Mouse (Mus musculus): ENCODE measurements around the gene Mcidas. TPM values are rescaled to one million over a fixed set of nuclear protein-coding genes. Genes with fewer than 3 reads are reported as not detected.

The Mcidas gene
- polyA plus RNA-seq (2015; fragmentation: Nextera tagmentation; extraction: Ambion mirVana) = 0.10 and 0.12 TPM in 2 replicates

DNA sequence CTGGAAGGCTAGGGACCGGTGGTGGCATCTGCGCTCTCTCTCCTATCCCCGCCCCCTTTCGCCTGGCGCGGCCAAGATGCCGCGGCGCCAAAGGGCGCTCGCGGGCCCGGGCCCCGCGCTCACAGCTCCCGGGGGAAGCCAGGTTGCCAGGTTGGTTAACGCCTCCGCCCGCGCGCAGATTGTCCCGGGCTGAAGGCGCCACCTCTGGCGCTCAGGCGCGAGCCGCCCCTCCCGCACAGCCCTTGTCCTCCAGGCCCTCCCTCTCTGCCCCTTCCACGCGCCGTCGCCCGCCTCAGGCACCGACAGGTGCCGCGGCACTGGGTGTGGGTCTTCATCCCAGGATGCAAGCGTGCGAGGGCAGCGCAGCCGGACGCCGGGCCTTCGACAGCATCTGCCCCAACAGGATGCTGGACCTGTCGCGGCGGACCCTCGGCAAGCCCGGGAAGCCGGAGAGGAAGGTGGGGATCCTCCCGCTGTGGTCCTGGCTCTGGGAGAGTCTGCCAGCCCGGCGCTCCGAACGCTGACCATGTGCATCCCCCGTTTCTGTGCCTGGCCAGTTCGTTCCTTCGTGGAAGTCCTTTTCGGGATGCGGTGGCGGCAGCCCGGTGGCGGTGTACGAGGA is at the start of gene Mcidas:
TSS of gene Mcidas (plus strand) at position 315 of the 622 bp plus-strand sequence.
- Histone ChIP-seq H3K9me3 (no peaks in the 10 kb centered on the region), H3K27ac (replicated peaks) (no peak within 1 kb of the TSS), H3K9ac (peak within 1 kb of the TSS; percentile 58), H3K27me3 (peaks cover 95% of the 10 kb centered on the region), H3K36me3 (no peaks in the 10 kb centered on the region), H3K4me2 (peak within 1 kb of the TSS; percentile 75), H3K4me1 (replicated peaks) (peaks cover 33% of the 10 kb centered on the region), H3K4me3 (peak within 1 kb of the TSS; percentile 42)
- peak; percentile 62 for ATAC-seq (ENCODE audit: low read depth)
- under 1% methylated on average over 63 of the region's 63 CpGs for WGBS

DNA sequence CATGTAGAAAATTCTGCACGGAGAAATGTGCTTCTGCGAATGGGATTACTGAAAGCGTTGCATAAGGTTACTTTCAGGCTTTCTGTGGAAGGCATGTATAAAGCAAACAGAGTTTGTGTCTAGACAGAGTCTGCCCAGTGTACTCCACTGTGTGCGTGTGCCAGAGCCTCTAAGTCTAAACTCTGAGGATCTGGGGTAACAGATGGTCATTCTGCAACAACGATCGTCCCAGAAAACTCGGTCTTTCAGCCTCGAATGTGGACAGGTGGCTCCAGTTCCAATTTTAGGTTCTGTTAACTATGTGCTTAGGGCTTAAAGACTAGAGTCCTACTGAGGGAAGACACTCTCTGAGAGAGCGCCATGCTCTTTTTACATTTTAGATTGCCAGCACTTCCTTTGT is 48.3 kb upstream of the Mcidas start:
- Histone ChIP-seq H3K4me1 (replicated peaks) (no peaks in the 10 kb centered on the region), H3K4me3 (no peak overlapping the region), H3K4me2 (no peak overlapping the region), H3K36me3 (peaks cover 94% of the 10 kb centered on the region), H3K9ac (no peak overlapping the region), H3K9me3 (no peaks in the 10 kb centered on the region), H3K27ac (replicated peaks) (no peak overlapping the region), H3K27me3 (no peaks in the 10 kb centered on the region)
- 94% methylated on average over 9 of the region's 9 CpGs for WGBS
- no peak for ATAC-seq (ENCODE audit: low read depth)

DNA sequence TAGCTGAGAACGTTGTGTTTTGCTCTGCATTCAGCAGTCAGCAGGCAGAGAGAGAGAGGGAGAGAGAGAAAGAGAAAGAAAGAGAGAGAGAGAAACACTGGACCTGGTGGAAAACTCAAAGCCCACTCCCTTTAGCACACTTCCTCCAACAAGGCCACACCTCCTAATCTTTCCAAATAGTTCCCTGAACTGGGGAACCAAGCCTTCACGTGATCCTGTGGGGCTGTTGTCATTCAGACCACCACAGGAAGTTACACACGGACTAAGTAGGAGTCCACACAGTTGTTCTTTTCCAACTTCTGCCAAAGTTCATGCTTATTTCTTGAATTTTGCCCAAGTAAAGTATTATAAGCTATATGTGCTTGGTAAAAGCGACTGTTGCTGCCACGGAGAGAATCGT is 47.7 kb upstream of the Mcidas start:
- no peaks in the 10 kb centered on the region for H3K9me3 ChIP-seq
- H3K9ac ChIP-seq = no peak overlapping the region
- 86% methylated on average over 6 of the region's 6 CpGs for WGBS
- H3K4me1 ChIP-seq (replicated peaks) = no peaks in the 10 kb centered on the region
- peaks cover 94% of the 10 kb centered on the region for H3K36me3 ChIP-seq
- H3K4me2 ChIP-seq = no peak overlapping the region
- no peak overlapping the region for H3K27ac ChIP-seq (replicated peaks)
- no peak overlapping the region for H3K4me3 ChIP-seq
- ATAC-seq (ENCODE audit: low read depth) = no peak
- no peaks in the 10 kb centered on the region for H3K27me3 ChIP-seq

DNA sequence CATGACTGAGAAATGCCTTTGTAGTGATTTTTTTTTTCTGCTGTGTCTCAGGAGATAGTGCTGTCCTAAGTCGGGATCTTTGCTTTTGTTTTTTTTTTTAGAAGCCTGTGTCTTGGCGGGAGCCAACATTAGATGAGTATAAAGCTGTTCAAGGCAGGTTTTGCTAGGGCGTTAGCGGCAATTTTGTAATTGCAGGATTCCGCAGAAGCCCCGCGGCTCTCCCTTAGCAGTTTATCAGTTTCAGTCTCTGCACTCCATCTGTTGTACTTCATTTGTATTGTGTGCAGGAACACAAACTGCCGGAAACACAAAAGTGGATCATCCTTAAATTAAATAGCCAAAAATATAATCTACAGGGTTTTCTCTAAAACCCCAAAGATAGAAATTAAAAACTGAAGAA is 39.6 kb upstream of the Mcidas start:
- Histone ChIP-seq H3K9me3 (no peaks in the 10 kb centered on the region), H3K4me2 (no peak overlapping the region), H3K27ac (replicated peaks) (no peak overlapping the region), H3K4me3 (no peak overlapping the region), H3K36me3 (peaks cover 94% of the 10 kb centered on the region), H3K27me3 (no peaks in the 10 kb centered on the region), H3K9ac (no peak overlapping the region), H3K4me1 (replicated peaks) (no peaks in the 10 kb centered on the region)
- WGBS = 89% methylated on average over 8 of the region's 8 CpGs
- no peak for ATAC-seq (ENCODE audit: low read depth)

DNA sequence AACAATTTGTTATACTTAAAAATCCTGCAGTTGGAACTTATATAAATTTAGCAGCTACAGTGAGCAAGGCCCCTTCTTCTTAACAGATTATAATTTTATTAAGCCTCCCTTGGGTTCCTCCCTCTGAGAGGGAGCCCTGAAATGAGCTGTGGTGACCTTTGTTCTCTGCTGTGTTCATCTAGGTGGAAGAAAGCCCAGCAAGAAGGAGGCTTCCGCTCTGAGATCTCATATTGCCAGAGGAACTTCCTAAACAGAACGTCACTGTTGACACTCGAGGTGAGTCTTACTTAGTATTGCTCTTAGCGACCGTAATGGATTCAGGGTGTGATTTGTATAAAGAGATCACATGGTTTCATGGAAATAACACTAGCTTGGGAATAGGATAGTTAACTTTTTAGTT is 30.6 kb upstream of the Mcidas start:
- no peak for ATAC-seq (ENCODE audit: low read depth)
- Histone ChIP-seq H3K9ac (no peak overlapping the region), H3K36me3 (peaks cover 84% of the 10 kb centered on the region), H3K27me3 (no peaks in the 10 kb centered on the region), H3K4me3 (no peak overlapping the region), H3K4me2 (no peak overlapping the region), H3K4me1 (replicated peaks) (no peaks in the 10 kb centered on the region), H3K9me3 (no peaks in the 10 kb centered on the region), H3K27ac (replicated peaks) (no peak overlapping the region)
- 87% methylated on average over 5 of the region's 5 CpGs for WGBS

DNA sequence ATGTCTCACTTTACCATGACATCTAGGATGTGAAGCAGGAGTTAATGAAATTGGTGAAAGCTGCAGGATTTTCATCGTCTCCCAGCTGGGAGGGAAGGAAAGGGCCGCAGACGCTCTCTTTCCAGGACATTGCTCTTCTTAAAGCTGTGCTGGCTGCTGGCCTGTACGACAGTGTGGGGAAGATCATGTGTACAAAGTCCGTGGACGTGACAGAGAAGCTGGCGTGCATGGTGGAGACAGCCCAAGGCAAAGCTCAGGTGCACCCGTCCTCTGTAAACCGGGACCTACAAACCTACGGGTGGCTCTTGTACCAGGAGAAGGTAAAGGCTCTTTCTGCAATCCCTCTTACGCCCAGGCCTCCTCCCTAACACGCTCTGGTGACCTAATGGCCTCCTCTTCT is 29.2 kb upstream of the Mcidas start:
- no peaks in the 10 kb centered on the region for H3K9me3 ChIP-seq
- H3K9ac ChIP-seq = no peak overlapping the region
- no peak overlapping the region for H3K27ac ChIP-seq (replicated peaks)
- H3K36me3 ChIP-seq = peaks cover 82% of the 10 kb centered on the region
- no peaks in the 10 kb centered on the region for H3K27me3 ChIP-seq
- H3K4me1 ChIP-seq (replicated peaks) = no peaks in the 10 kb centered on the region
- H3K4me3 ChIP-seq = no peak overlapping the region
- ATAC-seq (ENCODE audit: low read depth) = no peak
- H3K4me2 ChIP-seq = no peak overlapping the region
- 93% methylated on average over 12 of the region's 12 CpGs for WGBS

DNA sequence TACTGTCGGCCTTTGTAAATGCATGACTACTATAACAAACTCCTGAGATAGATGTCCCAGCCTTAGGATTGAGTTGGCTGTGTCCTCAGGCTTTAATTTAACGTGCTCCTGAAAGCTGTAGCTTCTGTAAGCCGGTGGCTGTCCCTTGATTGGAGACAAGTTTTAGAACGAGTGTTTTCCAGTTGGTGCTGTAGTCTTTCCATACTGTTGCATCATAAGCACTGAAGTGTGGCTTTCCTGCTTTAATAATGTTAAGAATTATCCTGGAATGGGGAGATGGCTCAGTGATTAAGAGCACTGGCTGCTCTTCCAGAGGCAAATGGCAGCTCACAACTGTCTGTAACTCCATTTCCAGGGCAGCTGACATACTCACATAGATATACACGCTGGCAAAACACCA is 26.4 kb upstream of the Mcidas start:
- no peaks in the 10 kb centered on the region for H3K4me1 ChIP-seq (replicated peaks)
- no peak for ATAC-seq (ENCODE audit: low read depth)
- no peak overlapping the region for H3K27ac ChIP-seq (replicated peaks)
- H3K9ac ChIP-seq = no peak overlapping the region
- H3K27me3 ChIP-seq = no peaks in the 10 kb centered on the region
- no peaks in the 10 kb centered on the region for H3K9me3 ChIP-seq
- H3K36me3 ChIP-seq = peaks cover 72% of the 10 kb centered on the region
- H3K4me3 ChIP-seq = no peak overlapping the region
- 92% methylated on average over 5 of the region's 5 CpGs for WGBS
- H3K4me2 ChIP-seq = no peak overlapping the region

DNA sequence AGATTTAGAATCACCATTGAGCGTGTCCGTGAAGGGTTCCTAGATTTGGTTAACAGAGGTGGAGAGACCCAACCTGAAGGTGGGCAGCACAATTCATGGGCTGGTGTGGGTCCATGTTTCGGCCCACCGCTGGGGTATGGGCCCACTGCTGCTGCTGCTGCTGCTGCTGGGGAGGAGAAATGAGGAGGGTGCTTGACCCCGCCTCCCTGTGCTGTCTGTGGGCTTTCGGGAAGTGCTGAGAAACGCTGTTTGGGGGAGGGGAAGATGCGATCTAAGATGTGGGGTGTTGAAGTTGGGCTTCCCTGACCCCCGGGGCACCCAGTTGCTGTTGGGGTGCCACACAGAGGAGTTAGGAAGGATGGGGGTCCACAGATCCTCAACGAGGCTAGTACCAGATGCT is 16.9 kb upstream of the Mcidas start:
- no peak overlapping the region for H3K27ac ChIP-seq (replicated peaks)
- H3K4me3 ChIP-seq = no peak overlapping the region
- H3K27me3 ChIP-seq = peaks cover 27% of the 10 kb centered on the region
- H3K36me3 ChIP-seq = no peaks in the 10 kb centered on the region
- H3K9ac ChIP-seq = no peak overlapping the region
- no peaks in the 10 kb centered on the region for H3K4me1 ChIP-seq (replicated peaks)
- no peak for ATAC-seq (ENCODE audit: low read depth)
- no peaks in the 10 kb centered on the region for H3K9me3 ChIP-seq
- no peak overlapping the region for H3K4me2 ChIP-seq
- 45% methylated on average over 10 of the region's 10 CpGs for WGBS

DNA sequence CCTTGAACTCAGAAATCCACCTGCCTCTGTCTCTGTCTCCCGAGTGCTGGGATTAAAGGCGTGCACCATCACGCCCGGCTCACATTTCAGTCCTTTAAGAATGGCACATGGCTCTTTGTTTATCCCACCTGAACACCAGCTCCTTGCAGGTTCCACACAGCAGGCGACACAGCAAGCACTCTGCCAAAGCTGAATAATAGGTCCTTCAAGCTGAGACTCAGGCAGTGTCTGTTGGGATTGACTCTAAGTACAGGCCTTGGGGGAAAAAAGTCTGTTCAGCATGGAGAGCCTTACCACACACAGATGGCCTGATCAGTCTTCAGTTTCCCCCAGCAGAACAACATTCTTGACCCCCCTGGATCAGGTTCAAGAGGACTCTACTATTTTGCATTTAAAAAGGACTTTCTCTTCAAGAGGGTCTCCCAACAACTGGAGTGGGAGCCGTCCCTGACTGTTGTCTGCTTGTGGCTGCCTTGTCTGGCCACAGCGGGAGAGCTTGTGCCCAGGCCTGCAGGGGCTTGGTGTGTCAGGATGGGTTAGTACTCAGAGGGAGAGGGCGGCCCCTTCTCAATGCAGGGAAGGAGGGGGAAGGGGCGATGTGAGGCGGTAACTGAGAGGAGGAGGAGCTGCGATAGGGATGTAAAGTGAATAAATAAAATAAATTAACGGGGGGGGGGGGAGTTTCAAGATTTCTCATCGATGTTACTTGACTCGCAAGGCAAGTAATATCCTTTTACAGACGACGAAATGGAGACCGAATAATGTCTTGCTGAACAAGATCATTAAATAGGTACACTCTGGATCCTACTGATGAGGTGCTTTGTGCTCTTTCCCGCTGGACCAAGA is 7.8 kb upstream of the Mcidas start:
- no peak overlapping the region for H3K9ac ChIP-seq
- no peak overlapping the region for H3K4me3 ChIP-seq
- peaks cover 42% of the 10 kb centered on the region for H3K4me1 ChIP-seq (replicated peaks)
- no peaks in the 10 kb centered on the region for H3K36me3 ChIP-seq
- H3K4me2 ChIP-seq = 0 out of 2 replicates have a peak overlapping the region, but pooled peaks have one; percentile 95
- H3K27ac ChIP-seq (replicated peaks) = no peak overlapping the region
- no peak for ATAC-seq (ENCODE audit: low read depth)
- peaks cover 74% of the 10 kb centered on the region for H3K27me3 ChIP-seq
- 3% methylated on average over 18 of the region's 18 CpGs for WGBS
- H3K9me3 ChIP-seq = no peaks in the 10 kb centered on the region

DNA sequence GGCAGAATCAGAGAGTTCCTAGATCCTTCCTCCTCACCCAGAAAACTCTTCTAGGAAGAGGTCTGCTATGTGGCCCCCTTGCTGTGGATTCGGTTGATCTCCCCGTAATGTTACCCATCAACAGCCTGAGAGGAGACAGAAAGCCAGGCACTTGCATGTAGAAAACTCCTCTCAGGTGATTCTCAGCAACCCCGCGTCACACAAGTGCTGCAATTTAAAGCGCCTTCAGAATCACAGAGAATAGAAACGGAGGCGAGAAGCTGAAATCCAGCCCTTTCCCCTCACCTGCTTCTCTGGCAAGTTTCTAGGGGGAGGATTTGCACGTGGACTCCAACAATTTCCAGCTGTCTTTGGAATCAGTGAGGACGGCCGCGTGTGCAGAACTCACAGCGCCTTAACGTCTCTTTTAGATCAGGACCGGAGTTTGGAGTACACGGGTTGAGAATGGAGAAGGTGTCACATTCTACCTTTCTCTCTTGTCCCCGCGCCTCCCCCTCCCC is 7.1 kb upstream of the Mcidas start:
- under 1% methylated on average over 17 of the region's 17 CpGs for WGBS
- H3K9ac ChIP-seq = no peak overlapping the region
- H3K36me3 ChIP-seq = no peaks in the 10 kb centered on the region
- peaks cover 81% of the 10 kb centered on the region for H3K27me3 ChIP-seq
- peaks cover 42% of the 10 kb centered on the region for H3K4me1 ChIP-seq (replicated peaks)
- no peak overlapping the region for H3K27ac ChIP-seq (replicated peaks)
- no peaks in the 10 kb centered on the region for H3K9me3 ChIP-seq
- peak overlapping the region; percentile 53 for H3K4me3 ChIP-seq
- no peak for ATAC-seq (ENCODE audit: low read depth)
- peak overlapping the region; percentile 95 for H3K4me2 ChIP-seq

DNA sequence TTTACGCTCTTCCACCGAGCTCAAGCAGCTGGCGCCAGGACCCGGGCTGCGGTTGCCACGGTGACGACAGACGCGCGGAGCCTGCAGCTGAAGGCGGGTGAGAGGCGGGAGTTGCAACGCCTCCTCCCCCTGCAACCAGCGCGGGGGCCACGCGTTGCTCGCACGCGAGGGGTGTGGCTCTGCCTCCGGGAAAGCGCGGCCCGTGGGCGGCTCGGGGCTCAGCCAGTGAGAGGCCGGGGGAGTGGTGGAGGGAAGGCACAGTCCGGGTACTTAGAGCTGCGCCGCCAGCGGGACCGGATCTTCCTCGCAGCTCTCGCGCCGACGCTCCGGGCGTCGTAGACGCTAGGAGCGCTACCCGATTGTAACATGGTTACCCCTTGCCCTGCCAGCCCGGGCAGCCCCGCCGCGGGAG is 6.1 kb upstream of the Mcidas start, which contains the start of gene Ccno:
TSS of gene Ccno (plus strand) at position 271 of the 412 bp plus-strand sequence.
- no peaks in the 10 kb centered on the region for H3K9me3 ChIP-seq
- under 1% methylated on average over 47 of the region's 47 CpGs for WGBS
- H3K9ac ChIP-seq = peak within 1 kb of the TSS; percentile 65
- H3K27me3 ChIP-seq = peaks cover 84% of the 10 kb centered on the region
- ATAC-seq (ENCODE audit: low read depth) = peak; percentile 94
- H3K36me3 ChIP-seq = no peaks in the 10 kb centered on the region
- no peak within 1 kb of the TSS for H3K27ac ChIP-seq (replicated peaks)
- peak within 1 kb of the TSS; percentile 53 for H3K4me3 ChIP-seq
- peak within 1 kb of the TSS; percentile 95 for H3K4me2 ChIP-seq
- H3K4me1 ChIP-seq (replicated peaks) = peaks cover 42% of the 10 kb centered on the region

DNA sequence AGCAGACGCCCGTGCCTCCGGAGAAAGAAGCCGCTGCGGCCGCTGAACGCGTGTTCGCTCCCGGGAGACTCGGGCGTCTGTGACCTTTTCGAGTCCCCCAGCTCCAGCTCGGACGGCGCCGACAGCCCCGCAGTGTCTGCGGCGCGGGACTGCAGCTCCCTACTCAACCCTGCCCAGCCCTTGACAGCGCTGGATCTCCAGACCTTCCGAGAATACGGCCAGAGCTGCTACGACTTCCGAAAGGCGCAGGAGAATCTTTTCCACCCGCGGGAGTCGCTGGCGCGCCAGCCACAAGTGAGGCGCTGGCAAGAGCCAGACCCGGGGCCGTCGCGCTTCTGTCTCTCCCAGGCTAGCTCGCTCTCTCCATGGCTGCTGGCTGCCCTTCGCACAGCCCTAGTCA is 5.7 kb upstream of the Mcidas start:
- WGBS = 0% methylated on average over 39 of the region's 39 CpGs
- peak; percentile 58 for ATAC-seq (ENCODE audit: low read depth)

More for the DNA sequence above, 5.7 kb upstream of the Mcidas start:
- Histone ChIP-seq H3K9ac (peak overlapping the region; percentile 65), H3K4me1 (replicated peaks) (peaks cover 42% of the 10 kb centered on the region), H3K4me3 (peak overlapping the region; percentile 53), H3K27ac (replicated peaks) (no peak overlapping the region), H3K4me2 (peak overlapping the region; percentile 95), H3K36me3 (no peaks in the 10 kb centered on the region), H3K27me3 (peaks cover 88% of the 10 kb centered on the region), H3K9me3 (no peaks in the 10 kb centered on the region)

Data from neural tube, embryonic 13.5 days (tissue).